Mouse (Mus musculus) intestine, embryonic 15.5 days (tissue): ENCODE results near the gene Armcx1. TPM values are rescaled to one million over a fixed set of nuclear protein-coding genes. Genes with fewer than 3 reads are reported as not detected.
"Not testable (repeated sequence)": the region's sequence is repeated elsewhere in the genome, so short reads cannot be mapped to it uniquely, and the experiment has no call there.

Experiments used
- ATAC-seq: fragments of 200-750 bp; cut with Nextera tagmentation; 2 replicates; pipeline ENCODE4 v1.8.0; 2017; ENCODE audit warnings: moderate TSS enrichment, moderate library complexity
- H3K27ac ChIP-seq: fragments of 300-500 bp; sonication (generic); 2 replicates; pipeline ENCODE4 v1.5.1; 2015; ENCODE audit warnings: mild to moderate bottlenecking, inconsistent platforms
- H3K27me3 ChIP-seq: fragments of 300-500 bp; sonication (generic); replicated peaks from 2 replicates; pipeline ENCODE4 v1.6.1; 2015; ENCODE audit warnings: inconsistent platforms
- H3K36me3 ChIP-seq: fragments of 300-500 bp; sonication (generic); 2 replicates; pipeline ENCODE4 v1.6.1; 2015; ENCODE audit warnings: inconsistent platforms
- H3K4me1 ChIP-seq: fragments of 300-500 bp; sonication (generic); replicated peaks from 2 replicates; pipeline ENCODE4 v1.6.1; 2015; ENCODE audit warnings: inconsistent platforms
- H3K4me2 ChIP-seq: fragments of 300-500 bp; sonication (generic); replicated peaks from 2 replicates; pipeline ENCODE4 v1.6.1; 2015; ENCODE audit warnings: mild to moderate bottlenecking, inconsistent platforms
- H3K4me3 ChIP-seq: fragments of 300-500 bp; sonication (generic); replicated peaks from 2 replicates; pipeline ENCODE4 v1.5.1; 2015; ENCODE audit warnings: inconsistent platforms
- H3K9ac ChIP-seq: fragments of 300-500 bp; sonication (generic); 2 replicates; pipeline ENCODE4 v1.6.1; 2015; ENCODE audit warnings: inconsistent platforms
- H3K9me3 ChIP-seq: fragments of 300-500 bp; sonication (generic); 2 replicates; pipeline ENCODE4 v1.6.1; 2016; ENCODE audit warnings: inconsistent platforms
- WGBS: fragments of 180-500 bp; shearing (Covaris S2); methylation state at CpG from one replicate; pipeline ENCODE4 v1.1.7; 2015; 5-methylcytosine and 5-hydroxymethylcytosine counted together
- polyA plus RNA-seq: library from polyadenylated mRNA; unstranded; fragments of >200 nt; fragmentation: Nextera tagmentation; extraction: Ambion mirVana; gene quantifications from 2 replicates; pipeline ENCODE4 v1.2.1, GENCODE M21; 2015

The Armcx1 gene
- 40.9 and 46.1 TPM in 2 replicates for polyA plus RNA-seq

DNA sequence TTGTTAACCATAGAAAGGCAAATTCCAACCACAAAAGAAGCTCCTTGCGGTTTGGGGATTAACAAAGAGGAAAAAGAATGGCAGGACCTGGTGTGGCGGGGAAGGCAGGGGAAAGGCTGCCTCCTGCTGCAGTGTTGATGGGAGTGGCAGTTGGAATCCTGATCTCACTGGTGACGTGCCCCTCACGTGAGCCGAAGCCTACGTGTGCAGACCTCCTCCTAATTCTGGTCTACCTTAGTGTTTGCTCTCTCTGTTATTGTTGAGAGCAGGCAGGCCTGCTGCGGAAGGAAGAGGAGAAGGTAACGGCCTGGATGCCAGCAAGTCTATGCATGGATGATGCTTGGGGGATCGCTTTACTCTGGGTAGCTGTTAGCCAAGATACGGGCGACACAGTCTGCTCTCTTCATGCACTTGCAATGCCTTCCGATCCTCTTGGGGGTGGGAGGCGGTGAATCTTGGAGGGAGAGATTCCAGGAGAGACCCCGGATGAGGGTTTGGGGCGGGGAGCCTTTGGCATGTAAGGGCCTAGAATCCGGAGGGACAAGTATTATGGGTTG lies at the start of gene Armcx1:
Gene Armcx1, plus strand, starts transcription at position 212 of the 557 bp plus-strand sequence.
- Histone ChIP-seq H3K27me3 (no peaks in the 10 kb centered on the region), H3K4me3 (peak within 1 kb of the TSS; percentile 44), H3K9me3 (no peaks in the 10 kb centered on the region), H3K9ac (peak within 1 kb of the TSS; percentile 54), H3K4me1 (no peaks in the 10 kb centered on the region), H3K4me2 (peak within 1 kb of the TSS; percentile 56), H3K36me3 (no peaks in the 10 kb centered on the region), H3K27ac (peak within 1 kb of the TSS; percentile 91)
- peak; percentile 96 for ATAC-seq
- 14% methylated on average over 16 of the region's 16 CpGs for WGBS

DNA sequence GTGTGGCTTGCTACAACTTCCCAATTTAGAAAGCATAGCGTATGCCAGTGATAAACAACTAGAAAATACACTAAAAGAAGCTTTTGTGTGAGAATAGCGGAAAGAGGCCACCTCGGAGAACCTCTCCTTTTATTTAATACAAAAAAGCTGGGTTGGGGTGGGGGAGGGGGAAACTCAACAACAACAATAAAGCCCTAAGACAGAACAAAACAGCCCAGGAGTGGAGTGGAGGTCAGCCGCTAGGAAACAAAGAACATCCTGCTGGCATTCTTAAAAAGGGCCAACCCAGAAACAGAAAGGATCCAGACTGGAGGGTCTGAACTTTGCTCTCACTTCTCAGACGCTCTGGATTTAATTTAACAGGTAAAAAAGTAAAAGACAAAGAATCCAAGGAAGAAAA lies 42.7 kb upstream of the Armcx1 start:
- no peaks in the 10 kb centered on the region for H3K4me1 ChIP-seq
- no peak overlapping the region for H3K9ac ChIP-seq
- H3K27me3 ChIP-seq: no peaks in the 10 kb centered on the region
- no peak overlapping the region for H3K27ac ChIP-seq
- WGBS: 54% methylated on average over 5 of the region's 5 CpGs
- H3K4me2 ChIP-seq: no peak overlapping the region
- H3K9me3 ChIP-seq: no peaks in the 10 kb centered on the region
- no peaks in the 10 kb centered on the region for H3K36me3 ChIP-seq
- no peak overlapping the region for H3K4me3 ChIP-seq
- ATAC-seq: no peak

DNA sequence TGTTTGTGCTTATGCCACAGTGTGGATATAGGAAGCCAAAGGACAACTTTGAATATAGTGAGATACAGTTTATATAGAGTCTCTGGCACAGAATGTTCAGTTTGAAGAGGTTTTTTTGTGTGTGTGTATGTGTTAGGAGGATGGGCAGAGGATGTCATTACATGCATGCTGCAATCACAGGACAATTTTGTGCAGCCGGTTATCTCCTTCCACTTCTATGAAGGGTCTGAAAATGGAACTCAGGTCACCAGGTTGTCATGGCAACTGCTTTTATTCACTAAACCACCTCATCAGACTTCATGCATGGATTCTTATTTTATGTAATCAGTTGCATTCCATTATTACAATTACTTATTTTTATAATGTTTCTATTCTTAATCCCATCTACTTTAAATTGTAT lies 41.8 kb upstream of the Armcx1 start:
- no peak overlapping the region for H3K4me3 ChIP-seq
- H3K27me3 ChIP-seq: no peaks in the 10 kb centered on the region
- no peaks in the 10 kb centered on the region for H3K9me3 ChIP-seq
- WGBS: 74% methylated on average over 1 of the region's 1 CpGs
- ATAC-seq: no peak
- H3K9ac ChIP-seq: no peak overlapping the region
- H3K4me1 ChIP-seq: no peaks in the 10 kb centered on the region
- no peak overlapping the region for H3K27ac ChIP-seq
- no peaks in the 10 kb centered on the region for H3K36me3 ChIP-seq
- H3K4me2 ChIP-seq: no peak overlapping the region

DNA sequence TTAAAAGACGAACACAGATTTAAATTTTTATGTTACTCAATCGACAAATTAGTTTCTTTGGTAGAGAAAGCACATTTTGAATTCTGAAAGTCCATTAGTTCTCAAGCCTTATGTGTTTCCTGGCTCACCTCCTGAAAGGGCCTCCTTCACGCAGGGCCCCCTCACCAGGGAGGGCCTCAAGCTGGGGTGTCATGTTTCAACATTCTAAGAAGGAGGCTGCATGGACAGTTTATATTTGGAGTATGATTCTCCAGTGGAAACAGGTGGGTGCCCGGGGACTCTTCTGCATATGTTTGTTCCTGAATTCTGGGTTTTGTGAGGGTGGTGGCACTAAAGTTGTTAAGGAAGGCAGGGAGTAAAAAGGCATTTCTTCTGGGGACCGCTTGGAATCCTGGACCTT lies 32.8 kb upstream of the Armcx1 start:
- Histone ChIP-seq H3K27me3 (no peaks in the 10 kb centered on the region), H3K27ac (no peak overlapping the region), H3K9me3 (no peaks in the 10 kb centered on the region), H3K36me3 (no peaks in the 10 kb centered on the region), H3K9ac (no peak overlapping the region), H3K4me1 (no peaks in the 10 kb centered on the region), H3K4me3 (peak overlapping the region; percentile 14; the same call in 1 of the 2 replicates), H3K4me2 (peak overlapping the region; percentile 24; the same call in 1 of the 2 replicates)
- 45% methylated on average over 5 of the region's 5 CpGs for WGBS
- ATAC-seq: no peak

DNA sequence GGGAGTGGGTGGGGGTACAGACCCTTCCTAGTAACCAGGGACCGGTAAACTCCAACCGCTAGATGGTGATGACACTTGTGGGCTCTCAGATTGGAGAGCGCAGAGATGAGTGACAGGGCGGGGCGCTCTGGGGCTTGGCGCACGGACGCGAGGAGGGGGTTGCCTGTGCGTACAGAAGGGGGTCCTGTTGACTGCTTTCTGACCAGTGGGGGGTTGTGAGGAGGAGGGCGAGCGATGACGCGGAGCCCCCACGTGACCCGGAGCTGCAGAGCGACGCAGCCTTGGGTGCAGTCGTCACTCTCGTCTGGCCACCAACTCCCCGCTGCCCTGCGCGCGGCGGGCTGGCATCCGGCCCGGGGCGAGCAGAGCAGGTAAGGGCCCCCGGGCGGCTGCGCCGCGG lies 31.5 kb upstream of the Armcx1 start, which contains the start of gene Armcx4:
Gene Armcx4, plus strand, starts transcription at position 253 of the 400 bp plus-strand sequence.
- Histone ChIP-seq H3K27me3 (no peaks in the 10 kb centered on the region), H3K4me3 (peak within 1 kb of the TSS; percentile 50), H3K9ac (peak within 1 kb of the TSS; percentile 49), H3K36me3 (no peaks in the 10 kb centered on the region), H3K27ac (peak within 1 kb of the TSS; percentile 77), H3K9me3 (no peaks in the 10 kb centered on the region), H3K4me1 (no peaks in the 10 kb centered on the region), H3K4me2 (peak within 1 kb of the TSS; percentile 55)
- ATAC-seq: peak; percentile 95
- WGBS: 11% methylated on average over 32 of the region's 33 CpGs

DNA sequence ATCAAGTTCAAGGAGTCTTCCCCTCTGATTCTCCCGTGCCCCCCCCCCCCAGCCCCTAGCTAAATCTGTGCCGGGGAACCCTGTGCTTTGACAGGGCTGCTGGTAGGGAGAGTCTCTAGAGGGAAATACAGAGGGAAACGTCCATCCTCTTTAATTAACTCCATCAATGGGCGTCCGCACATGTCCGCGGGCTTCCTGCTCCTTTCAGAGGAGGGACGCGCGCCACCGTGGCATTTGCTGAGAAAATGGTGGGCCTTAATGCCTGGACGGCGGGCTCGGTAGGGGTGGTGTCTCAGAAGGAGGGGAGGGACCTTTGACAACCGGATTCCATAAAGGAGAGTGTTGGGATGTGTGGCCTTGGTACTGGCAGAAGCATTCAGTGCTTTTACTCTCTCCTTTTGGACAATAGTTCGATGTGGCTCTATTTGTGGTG lies 31.0 kb upstream of the Armcx1 start:
- Histone ChIP-seq H3K9ac (peak overlapping the region; percentile 49), H3K4me3 (peak overlapping the region; percentile 50), H3K36me3 (no peaks in the 10 kb centered on the region; the same call in 1 of the 2 replicates), H3K9me3 (no peaks in the 10 kb centered on the region), H3K4me2 (peak overlapping the region; percentile 55), H3K27ac (peak overlapping the region; percentile 77), H3K27me3 (no peaks in the 10 kb centered on the region), H3K4me1 (no peaks in the 10 kb centered on the region)
- peak; percentile 70 for ATAC-seq
- 13% methylated on average over 16 of the region's 16 CpGs for WGBS

DNA sequence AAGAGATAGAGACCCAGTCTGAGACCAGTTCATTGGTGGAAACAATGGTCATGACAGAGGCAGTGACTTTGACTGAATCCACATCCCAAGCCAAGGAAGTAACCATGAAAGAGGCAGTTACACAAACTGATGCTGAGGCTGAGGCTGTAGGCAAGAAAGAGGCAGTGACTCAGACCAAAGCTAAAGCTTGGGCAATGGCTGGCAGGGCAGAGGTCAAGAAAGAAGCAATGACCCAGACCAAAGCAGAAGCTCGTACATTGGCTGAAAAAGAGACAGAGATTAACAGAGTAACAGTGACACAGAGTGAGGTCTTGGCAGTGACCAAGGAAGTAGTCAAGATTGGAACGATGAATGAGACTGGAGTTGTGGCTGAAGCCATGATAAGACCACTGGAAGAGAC lies 28.1 kb upstream of the Armcx1 start:
- ATAC-seq: no peak
- 81% methylated on average over 2 of the region's 2 CpGs for WGBS
- Histone ChIP-seq H3K36me3 (no peaks in the 10 kb centered on the region; the same call in 1 of the 2 replicates), H3K4me3 (no peak overlapping the region), H3K27ac (no peak overlapping the region), H3K9ac (no peak overlapping the region), H3K4me2 (no peak overlapping the region), H3K27me3 (no peaks in the 10 kb centered on the region), H3K9me3 (no peaks in the 10 kb centered on the region), H3K4me1 (no peaks in the 10 kb centered on the region)

DNA sequence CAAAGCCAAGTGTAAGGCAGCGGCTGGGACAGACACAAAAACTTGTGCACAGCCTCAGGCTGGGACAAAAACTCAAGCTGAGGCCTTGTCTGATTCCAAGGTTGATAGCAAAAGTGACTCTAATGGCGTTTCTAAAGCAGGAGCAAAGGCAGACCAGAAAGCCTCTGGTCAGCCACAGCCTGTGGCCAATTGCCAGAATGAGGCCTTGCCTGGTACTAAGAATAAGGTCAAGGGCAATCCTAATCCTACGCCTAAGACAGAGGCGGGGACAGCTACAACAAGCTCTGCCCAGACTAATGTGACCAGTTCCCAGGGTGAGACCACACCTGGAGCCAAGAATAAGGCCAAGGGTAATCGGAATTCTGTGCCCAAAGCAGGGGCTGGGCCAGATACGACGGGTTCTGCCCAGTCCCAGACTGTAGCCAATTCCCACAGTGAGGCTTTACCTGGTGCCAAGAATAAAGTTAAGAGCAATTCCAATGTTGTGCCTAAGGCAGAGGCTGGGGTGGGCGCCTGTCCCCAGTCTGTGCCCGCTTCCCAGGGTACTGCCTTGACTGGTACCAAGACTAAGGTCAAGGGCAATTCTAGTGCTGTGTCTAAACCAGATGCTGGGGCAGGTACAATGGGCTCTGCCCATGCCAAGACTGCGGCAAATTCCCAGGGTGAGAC lies 26.8 kb upstream of the Armcx1 start:
- Histone ChIP-seq H3K27me3 (no peaks in the 10 kb centered on the region), H3K36me3 (no peaks in the 10 kb centered on the region; the same call in 1 of the 2 replicates), H3K9me3 (no peaks in the 10 kb centered on the region), H3K27ac (no peak overlapping the region), H3K4me1 (no peaks in the 10 kb centered on the region), H3K4me2 (no peak overlapping the region), H3K4me3 (no peak overlapping the region), H3K9ac (no peak overlapping the region)
- 83% methylated on average over 10 of the region's 10 CpGs for WGBS
- ATAC-seq: no peak

DNA sequence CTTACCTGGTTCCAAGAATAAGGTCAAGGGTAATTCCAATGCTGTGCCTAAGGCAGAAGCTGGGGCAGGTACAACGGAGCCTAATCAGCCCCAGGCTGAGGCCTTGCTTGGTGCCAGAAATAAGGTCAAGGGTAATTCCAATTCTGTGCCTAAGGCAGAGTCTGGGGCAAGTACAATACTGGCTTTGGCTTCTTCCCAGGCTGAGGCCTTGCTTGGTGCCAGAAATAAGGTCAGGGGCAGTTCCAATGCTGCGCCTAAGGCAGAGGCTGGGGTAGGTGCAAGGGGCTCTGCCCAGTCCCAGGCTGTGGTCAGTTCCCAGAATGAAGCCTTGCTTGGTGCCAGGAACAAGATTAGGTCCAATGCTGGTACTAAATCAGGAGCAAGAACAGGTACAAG lies 26.2 kb upstream of the Armcx1 start:
- no peak overlapping the region for H3K9ac ChIP-seq
- 89% methylated on average over 2 of the region's 2 CpGs for WGBS
- ATAC-seq: no peak

DNA sequence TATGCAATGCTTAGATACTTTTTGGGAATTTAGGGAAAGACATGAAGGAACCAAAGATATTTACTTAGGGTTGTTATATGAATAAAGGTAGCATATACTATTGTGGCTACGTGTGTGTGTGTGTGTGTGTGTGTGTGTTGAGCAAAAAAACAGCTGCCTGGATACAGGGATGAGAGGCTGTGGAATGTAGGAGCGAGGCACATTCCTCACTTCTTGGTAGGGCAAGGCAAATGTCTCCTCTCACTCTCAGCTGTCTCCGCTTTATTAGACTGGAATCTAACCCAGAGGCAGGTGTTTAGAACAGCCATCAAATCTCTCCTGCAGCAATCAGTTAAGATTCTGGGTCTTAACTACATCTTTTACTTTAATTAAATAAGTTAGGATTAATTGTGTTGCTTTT lies 900 bp upstream of the Armcx1 start:
- Histone ChIP-seq H3K9ac (no peak overlapping the region), H3K4me3 (no peak overlapping the region), H3K9me3 (no peaks in the 10 kb centered on the region), H3K4me2 (no peak overlapping the region), H3K27ac (no peak overlapping the region), H3K4me1 (no peaks in the 10 kb centered on the region), H3K27me3 (no peaks in the 10 kb centered on the region), H3K36me3 (no peaks in the 10 kb centered on the region)
- WGBS: 44% methylated on average over 3 of the region's 3 CpGs
- no peak for ATAC-seq

More for the DNA sequence above, 26.2 kb upstream of the Armcx1 start:
- Histone ChIP-seq H3K4me2 (no peak overlapping the region), H3K27me3 (no peaks in the 10 kb centered on the region), H3K36me3 (no peaks in the 10 kb centered on the region; the same call in 1 of the 2 replicates), H3K4me3 (no peak overlapping the region), H3K27ac (no peak overlapping the region), H3K9me3 (no peaks in the 10 kb centered on the region), H3K4me1 (no peaks in the 10 kb centered on the region)

DNA sequence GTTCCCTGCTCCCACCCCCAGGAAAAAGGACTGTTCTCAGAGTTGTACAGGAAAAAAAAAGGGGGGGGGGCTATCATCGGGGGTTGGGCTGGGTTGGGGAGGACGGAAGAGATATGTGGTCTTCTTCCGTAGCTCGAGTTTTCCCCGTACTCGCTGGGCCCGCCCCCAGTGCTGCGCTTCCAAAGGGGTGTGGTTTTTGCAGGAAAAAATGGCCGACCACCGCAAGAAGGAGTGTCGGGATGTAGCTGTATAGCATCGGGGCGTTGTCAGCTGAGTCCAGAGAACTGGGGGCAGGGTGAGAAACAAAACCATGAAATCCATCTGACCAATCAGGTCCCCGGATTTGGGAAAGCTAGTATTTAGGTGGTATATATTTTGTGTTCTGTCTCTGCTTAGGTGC lies 761 bp downstream of the Armcx1 start:
- peak overlapping the region; percentile 91 for H3K27ac ChIP-seq
- H3K4me3 ChIP-seq: peak overlapping the region; percentile 44
- H3K9me3 ChIP-seq: no peaks in the 10 kb centered on the region
- H3K4me2 ChIP-seq: peak overlapping the region; percentile 56
- H3K9ac ChIP-seq: peak overlapping the region; percentile 54; the same call in 1 of the 2 replicates
- WGBS: 15% methylated on average over 14 of the region's 14 CpGs
- no peaks in the 10 kb centered on the region for H3K36me3 ChIP-seq
- peak; percentile 89 for ATAC-seq
- H3K27me3 ChIP-seq: no peaks in the 10 kb centered on the region
- H3K4me1 ChIP-seq: no peaks in the 10 kb centered on the region

DNA sequence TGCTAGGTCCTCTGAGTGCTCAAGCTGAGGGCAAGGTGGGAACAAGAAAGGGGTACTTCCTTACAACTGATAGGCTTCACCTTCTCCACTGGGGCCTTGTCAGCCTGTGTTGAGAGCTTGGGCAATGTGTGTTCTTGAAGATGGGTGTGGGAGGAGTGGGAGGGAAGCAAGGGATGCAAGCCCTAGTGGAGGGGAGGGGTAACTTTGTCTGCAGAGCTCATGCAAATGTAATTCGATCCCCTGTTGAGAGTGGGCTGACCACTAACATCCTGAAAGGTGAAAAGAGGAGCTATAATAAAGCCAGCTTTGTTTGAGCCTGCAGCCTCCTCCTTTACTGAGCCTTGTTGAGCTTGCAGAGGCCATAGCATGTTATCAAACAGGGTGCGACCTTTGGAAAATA lies 6.0 kb downstream of the Armcx1 start:
- WGBS: 32% methylated on average over 2 of the region's 2 CpGs
- not testable (repeated sequence) for H3K27me3 ChIP-seq, H3K4me2 ChIP-seq, H3K27ac ChIP-seq, H3K9ac ChIP-seq, H3K4me3 ChIP-seq, H3K4me1 ChIP-seq, H3K9me3 ChIP-seq, H3K36me3 ChIP-seq
- peak; percentile 47; the same call in 1 of the 2 replicates for ATAC-seq

DNA sequence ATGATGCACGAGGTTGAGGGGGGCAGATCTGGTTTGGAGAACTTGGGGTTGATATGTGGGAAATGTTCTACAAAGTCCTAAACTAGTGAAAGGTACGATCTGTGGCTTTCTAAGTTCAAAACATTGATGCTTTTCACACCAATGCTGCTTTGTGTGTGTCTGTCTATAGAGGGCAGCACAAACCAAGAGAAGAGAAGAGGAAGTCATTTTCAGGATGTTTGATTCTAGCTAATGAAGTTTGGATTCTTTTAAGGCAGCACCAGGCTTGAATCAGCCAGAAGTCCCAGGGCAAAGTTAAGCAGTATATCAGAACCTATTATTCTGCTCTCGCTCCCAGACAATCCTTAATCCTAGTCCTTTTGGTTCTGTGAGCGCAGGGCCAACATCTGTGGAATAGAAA lies 12.0 kb downstream of the Armcx1 start:
- no peaks in the 10 kb centered on the region for H3K36me3 ChIP-seq
- H3K4me2 ChIP-seq: no peak overlapping the region
- H3K9me3 ChIP-seq: no peaks in the 10 kb centered on the region
- no peak overlapping the region for H3K27ac ChIP-seq
- ATAC-seq: no peak
- no peak overlapping the region for H3K4me3 ChIP-seq
- no peaks in the 10 kb centered on the region for H3K4me1 ChIP-seq
- 41% methylated on average over 4 of the region's 4 CpGs for WGBS
- no peak overlapping the region for H3K9ac ChIP-seq
- H3K27me3 ChIP-seq: no peaks in the 10 kb centered on the region; the same call in 1 of the 2 replicates
